Mouse (Mus musculus) spleen, postnatal 10 days (tissue): ENCODE data around the gene Olfr895.

Experiments
- DNase-seq, 2 experiments: peaks; one replicate each; pipeline ENCODE4 v3.0.0; 2021 to 2022; ENCODE audit warnings: low spot score in 2 of 2

Olfr895 gene

DNA sequence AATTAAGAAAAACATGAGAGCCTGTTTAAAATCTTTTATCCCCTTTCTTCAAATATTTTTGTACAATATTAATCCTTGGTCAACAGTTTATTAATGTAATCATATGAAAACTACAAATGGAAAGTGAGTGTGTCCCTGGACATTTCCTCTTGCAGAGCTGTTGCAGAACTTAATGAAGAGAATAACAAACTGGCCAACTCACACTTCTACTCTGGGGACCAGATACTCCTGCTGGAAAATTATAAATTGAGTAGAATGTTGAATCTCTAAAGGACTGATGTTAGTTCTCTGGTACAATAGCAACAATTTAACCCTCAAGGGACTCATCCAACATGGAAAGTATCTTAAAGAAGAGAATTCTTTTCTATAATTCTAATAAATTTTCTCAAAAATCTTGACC is at the start of gene Olfr895:
TSS of gene Olfr895 (plus strand) at position 301 of the 400 bp plus-strand sequence.
- no peak for DNase-seq

DNA sequence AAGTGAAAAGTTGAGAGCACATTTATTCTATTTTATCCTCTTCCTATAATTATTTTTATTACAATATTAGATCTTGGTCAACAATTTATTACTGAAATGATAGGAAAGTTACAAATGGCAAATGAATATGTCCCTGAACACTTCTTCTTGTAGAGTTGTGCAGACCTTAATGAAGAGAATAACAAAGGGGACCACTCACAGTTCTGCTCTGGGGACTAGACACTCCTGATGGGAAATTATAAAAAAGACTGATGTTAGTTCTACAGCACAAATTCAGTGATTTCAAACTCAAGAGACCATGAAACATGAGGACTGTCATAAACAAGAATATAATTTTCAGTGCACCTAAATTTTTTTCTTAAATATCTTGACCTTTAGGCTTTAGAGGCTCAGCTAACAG is 15.2 kb upstream of the Olfr895 start, which contains the start of gene Olfr143:
TSS of gene Olfr143 (plus strand) at position 301 of the 400 bp plus-strand sequence.
- DNase-seq = no peak

DNA sequence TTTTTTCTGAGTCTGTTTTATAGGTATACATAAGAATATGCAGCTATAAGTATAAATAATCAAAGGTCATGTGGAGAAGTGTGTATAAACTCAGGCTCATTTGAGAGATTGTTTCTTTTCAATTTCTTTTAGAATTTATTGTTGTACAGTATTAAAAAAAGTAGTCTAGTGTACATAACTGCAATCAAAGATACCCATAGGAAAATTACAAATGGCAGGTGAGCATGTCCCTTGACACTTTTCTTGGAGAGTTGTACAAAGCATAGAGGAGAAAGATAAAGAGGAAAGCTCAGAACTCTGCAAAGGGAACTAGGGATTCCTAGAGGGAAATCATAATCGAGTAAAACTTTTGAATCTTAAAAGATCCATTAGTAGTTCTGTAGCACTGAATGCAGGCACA is 23.2 kb downstream of the Olfr895 start, which contains the start of gene Olfr896-ps1:
TSS of gene Olfr896-ps1 (plus strand) at position 301 of the 400 bp plus-strand sequence.
- DNase-seq = no peak
